Mouse (Mus musculus): ENCODE results near the gene Ptprg. TPM values are rescaled to one million over a fixed set of nuclear protein-coding genes. Genes with fewer than 3 reads are reported as not detected.

The Ptprg gene
- total RNA-seq, 2 experiments from 2014 or later = 68.4 to 72.7 TPM

Other genes starting within 250 kb of the Ptprg start
- 1 to 10 TPM in 1 of 2 experiments, under 1 TPM in 1; 0.79 to 1.1 TPM for gene Gm3839, start 196.8 kb upstream of the Ptprg start, total RNA-seq (2021)

All from left cerebral cortex, adult 18-20 months (tissue).